Mouse (Mus musculus) skeletal muscle tissue, adult 2 months (tissue): ENCODE measurements around the gene Wnk2.
A peak's percentile ranks its signal among the peaks of the same experiment; 100 is the strongest.

Experiments used
- DNase-seq: peaks from one replicate; pipeline ENCODE4 v3.0.0-alpha.2; 2012; ENCODE audit warnings: low read depth, low spot score

Gene Wnk2

GRCm38 (mm10) chr13:49143323-49143722 lies 4.5 kb downstream of the Wnk2 start:
- DNase-seq = no peak

- DNase-seq = peak; percentile 81
Observed at GRCm38 (mm10) chr13:49142396-49142795, 5.4 kb downstream of the Wnk2 start.

- no peak for DNase-seq
Observed at GRCm38 (mm10) chr13:49140567-49140966, 7.2 kb downstream of the Wnk2 start.

GRCm38 (mm10) chr13:49134491-49134890 lies 13.3 kb downstream of the Wnk2 start:
- DNase-seq = peak; percentile 89

GRCm38 (mm10) chr13:49133125-49133524 lies 14.7 kb downstream of the Wnk2 start:
- no peak for DNase-seq

- no peak for DNase-seq
Observed at GRCm38 (mm10) chr13:49131946-49132687, 15.7 kb downstream of the Wnk2 start.

GRCm38 (mm10) chr13:49131342-49131855 lies 16.4 kb downstream of the Wnk2 start:
- DNase-seq = no peak

GRCm38 (mm10) chr13:49129845-49130244 lies 18.0 kb downstream of the Wnk2 start:
- peak; percentile 88 for DNase-seq

- DNase-seq = no peak
Observed at GRCm38 (mm10) chr13:49129154-49129553, 18.7 kb downstream of the Wnk2 start.

GRCm38 (mm10) chr13:49127844-49128631 lies 19.8 kb downstream of the Wnk2 start:
- DNase-seq = peak; percentile 78

GRCm38 (mm10) chr13:49122106-49122505 lies 25.7 kb downstream of the Wnk2 start:
- DNase-seq = no peak

- DNase-seq = no peak
Observed at GRCm38 (mm10) chr13:49117563-49117962, 30.3 kb downstream of the Wnk2 start.

- no peak for DNase-seq
Observed at GRCm38 (mm10) chr13:49114921-49115320, 32.9 kb downstream of the Wnk2 start.

- peak; percentile 94 for DNase-seq
Observed at GRCm38 (mm10) chr13:49114116-49114515, 33.7 kb downstream of the Wnk2 start.

GRCm38 (mm10) chr13:49113345-49113744 lies 34.5 kb downstream of the Wnk2 start:
- no peak for DNase-seq

GRCm38 (mm10) chr13:49112652-49113051 lies 35.2 kb downstream of the Wnk2 start:
- no peak for DNase-seq

- DNase-seq = no peak
Observed at GRCm38 (mm10) chr13:49109665-49110064, 38.1 kb downstream of the Wnk2 start.

- DNase-seq = no peak
Observed at GRCm38 (mm10) chr13:49108119-49108846, 39.5 kb downstream of the Wnk2 start.

- DNase-seq = no peak
Observed at GRCm38 (mm10) chr13:49103913-49104312, 43.9 kb downstream of the Wnk2 start.

GRCm38 (mm10) chr13:49103235-49103634 lies 44.6 kb downstream of the Wnk2 start:
- no peak for DNase-seq

GRCm38 (mm10) chr13:49100417-49100816 lies 47.4 kb downstream of the Wnk2 start:
- peak; percentile 39 for DNase-seq

GRCm38 (mm10) chr13:49096826-49097225 lies 51.0 kb downstream of the Wnk2 start:
- DNase-seq = no peak
